Mouse (Mus musculus) forebrain, embryonic 13.5 days (tissue): ENCODE results near the gene Stx8. TPM values are rescaled to one million over a fixed set of nuclear protein-coding genes. Genes with fewer than 3 reads are reported as not detected.

Source experiments
- ATAC-seq: fragments of 200-750 bp; cut with Nextera tagmentation; 2 replicates; pipeline ENCODE4 v1.8.0; 2017
- H3K27ac ChIP-seq: fragments of 300-500 bp; sonication (generic); 2 replicates; pipeline ENCODE4 v1.5.1; 2015; ENCODE audit warnings: inconsistent platforms, mild to moderate bottlenecking, moderate library complexity
- H3K27me3 ChIP-seq: fragments of 300-500 bp; sonication (generic); 2 replicates; pipeline ENCODE4 v1.6.1; 2015; ENCODE audit warnings: mild to moderate bottlenecking, inconsistent platforms
- H3K36me3 ChIP-seq: fragments of 300-500 bp; sonication (generic); 2 replicates; pipeline ENCODE4 v1.6.1; 2015; ENCODE audit warnings: mild to moderate bottlenecking, inconsistent platforms; ENCODE audit not compliant: poor library complexity, severe bottlenecking
- H3K4me1 ChIP-seq: fragments of 300-500 bp; sonication (generic); 2 replicates; pipeline ENCODE4 v1.6.1; 2015; ENCODE audit warnings: inconsistent platforms
- H3K4me2 ChIP-seq: fragments of 300-500 bp; sonication (generic); 2 replicates; pipeline ENCODE4 v1.6.1; 2015; ENCODE audit warnings: inconsistent platforms, mild to moderate bottlenecking, moderate library complexity
- H3K4me3 ChIP-seq: fragments of 300-500 bp; sonication (generic); 2 replicates; pipeline ENCODE4 v1.5.1; 2015; ENCODE audit warnings: mild to moderate bottlenecking, inconsistent platforms
- H3K9ac ChIP-seq: fragments of 300-500 bp; sonication (generic); 2 replicates; pipeline ENCODE4 v1.6.1; 2015; ENCODE audit warnings: mild to moderate bottlenecking, inconsistent platforms
- H3K9me3 ChIP-seq: fragments of 300-500 bp; sonication (generic); replicated peaks from 2 replicates; pipeline ENCODE4 v1.6.1; 2016; ENCODE audit warnings: inconsistent platforms
- WGBS: fragments of 180-500 bp; shearing (Covaris S2); methylation state at CpG from one replicate; pipeline ENCODE4 v1.1.7; 2015; 5-methylcytosine and 5-hydroxymethylcytosine counted together
- polyA plus RNA-seq: library from polyadenylated mRNA; unstranded; fragments of >200 nt; fragmentation: Nextera tagmentation; extraction: Ambion mirVana; gene quantifications from 2 replicates; pipeline ENCODE4 v1.2.1, GENCODE M21; 2015

Stx8 gene
- polyA plus RNA-seq, 1 experiment from 2014 or later = 66.0 TPM

DNA sequence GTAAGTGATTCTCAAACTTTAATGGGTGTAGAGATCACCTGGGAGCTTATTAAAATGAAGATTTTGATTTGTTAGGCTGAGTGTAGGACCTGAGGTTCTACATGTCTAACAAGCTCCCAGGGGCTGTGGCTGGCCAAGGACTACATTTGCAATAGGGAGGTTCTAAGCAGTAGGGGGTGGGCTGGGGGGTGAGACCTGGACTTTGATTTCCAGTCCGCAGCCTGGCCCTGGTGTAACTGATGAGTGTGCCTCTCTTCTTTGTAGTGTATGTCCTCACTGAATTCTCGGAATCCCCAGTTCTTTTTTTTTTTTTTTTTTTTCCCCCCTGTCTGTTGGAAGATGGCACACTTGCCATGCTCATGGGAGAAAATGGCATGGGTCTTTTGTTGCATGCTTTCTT, 109.3 kb downstream of the Stx8 start:
- H3K9ac ChIP-seq = no peak overlapping the region
- no peaks in the 10 kb centered on the region for H3K27me3 ChIP-seq
- no peaks in the 10 kb centered on the region for H3K36me3 ChIP-seq
- H3K9me3 ChIP-seq = no peaks in the 10 kb centered on the region
- H3K4me3 ChIP-seq = no peak overlapping the region
- peaks cover 8% of the 10 kb centered on the region; the same call in 1 of the 2 replicates for H3K4me1 ChIP-seq
- H3K4me2 ChIP-seq = no peak overlapping the region
- no peak overlapping the region for H3K27ac ChIP-seq
- ATAC-seq = no peak
- 66% methylated on average over 2 of the region's 2 CpGs for WGBS

DNA sequence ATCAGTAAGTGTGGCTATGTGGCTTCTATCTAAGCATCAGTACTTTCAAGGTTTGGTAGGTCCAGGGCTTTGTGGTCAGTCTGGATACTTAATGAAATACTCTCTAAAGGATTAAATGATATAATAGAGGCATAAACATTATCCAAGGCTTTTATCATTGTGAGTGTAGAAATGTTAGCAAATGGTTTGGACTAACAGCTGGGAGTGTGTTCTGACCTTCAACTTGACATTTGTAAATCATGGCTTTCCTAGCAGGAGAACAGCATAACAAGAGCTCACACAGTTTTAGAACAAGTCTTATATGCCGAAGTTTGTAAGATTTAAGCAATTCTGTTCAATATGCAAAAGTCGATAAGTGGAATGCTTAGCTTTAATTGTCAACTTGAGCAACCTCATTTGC, 113.8 kb downstream of the Stx8 start:
- H3K27me3 ChIP-seq = no peaks in the 10 kb centered on the region
- H3K4me2 ChIP-seq = no peak overlapping the region
- H3K9ac ChIP-seq = no peak overlapping the region
- no peak for ATAC-seq
- no peaks in the 10 kb centered on the region; the same call in 1 of the 2 replicates for H3K9me3 ChIP-seq
- H3K4me1 ChIP-seq = no peaks in the 10 kb centered on the region
- no peaks in the 10 kb centered on the region for H3K36me3 ChIP-seq
- WGBS = 99% methylated on average over 2 of the region's 2 CpGs
- no peak overlapping the region for H3K27ac ChIP-seq
- no peak overlapping the region for H3K4me3 ChIP-seq

DNA sequence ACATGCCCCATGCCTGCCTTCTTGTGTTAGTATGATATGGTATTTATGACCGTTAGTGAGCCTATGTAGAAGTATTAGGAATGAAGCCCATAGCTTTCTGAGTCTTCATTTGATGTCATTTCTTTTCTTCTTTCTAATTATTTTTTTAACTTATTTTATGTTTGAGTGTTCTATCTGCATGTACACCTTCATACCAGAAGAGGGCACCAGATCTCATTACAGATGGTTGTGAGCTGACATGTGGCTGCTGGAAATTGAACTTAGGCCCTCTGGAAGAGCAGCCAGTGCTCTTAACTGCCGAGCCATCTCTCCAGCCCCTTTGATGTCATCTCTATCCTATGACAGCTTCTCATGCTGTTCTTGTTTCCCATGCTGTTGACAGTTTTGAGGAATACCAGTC, 115.0 kb downstream of the Stx8 start:
- no peak overlapping the region for H3K4me2 ChIP-seq
- H3K9me3 ChIP-seq = no peaks in the 10 kb centered on the region; the same call in 1 of the 2 replicates
- no peaks in the 10 kb centered on the region for H3K36me3 ChIP-seq
- H3K27ac ChIP-seq = no peak overlapping the region
- no peak for ATAC-seq
- H3K4me1 ChIP-seq = no peaks in the 10 kb centered on the region
- no peak overlapping the region for H3K4me3 ChIP-seq
- WGBS = 98% methylated on average over 2 of the region's 2 CpGs
- H3K9ac ChIP-seq = no peak overlapping the region
- H3K27me3 ChIP-seq = no peaks in the 10 kb centered on the region

DNA sequence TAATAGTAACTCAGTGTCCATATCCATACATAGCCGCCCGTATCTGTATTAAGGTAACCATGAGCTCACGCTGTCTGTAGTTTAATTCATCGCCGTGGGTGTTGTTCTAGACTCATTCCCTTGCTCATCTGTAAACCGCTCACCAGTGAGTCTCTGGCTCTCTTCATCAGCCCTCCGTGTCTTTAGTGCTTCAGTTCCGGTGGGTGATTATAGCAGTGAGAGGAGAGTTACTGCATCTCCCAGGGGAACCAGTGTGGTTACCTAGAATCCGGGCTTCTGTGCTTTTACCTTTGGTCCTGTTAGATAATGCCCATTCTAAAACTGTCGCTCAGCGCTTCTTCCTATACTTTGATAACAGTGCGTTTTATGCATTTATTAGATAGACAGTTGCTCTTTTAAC, 116.8 kb downstream of the Stx8 start:
- Histone ChIP-seq H3K27ac (no peak overlapping the region), H3K4me2 (no peak overlapping the region), H3K4me1 (no peaks in the 10 kb centered on the region), H3K4me3 (no peak overlapping the region), H3K36me3 (no peaks in the 10 kb centered on the region), H3K27me3 (no peaks in the 10 kb centered on the region), H3K9ac (no peak overlapping the region), H3K9me3 (no peaks in the 10 kb centered on the region; the same call in 1 of the 2 replicates)
- 95% methylated on average over 12 of the region's 12 CpGs for WGBS
- ATAC-seq = no peak

DNA sequence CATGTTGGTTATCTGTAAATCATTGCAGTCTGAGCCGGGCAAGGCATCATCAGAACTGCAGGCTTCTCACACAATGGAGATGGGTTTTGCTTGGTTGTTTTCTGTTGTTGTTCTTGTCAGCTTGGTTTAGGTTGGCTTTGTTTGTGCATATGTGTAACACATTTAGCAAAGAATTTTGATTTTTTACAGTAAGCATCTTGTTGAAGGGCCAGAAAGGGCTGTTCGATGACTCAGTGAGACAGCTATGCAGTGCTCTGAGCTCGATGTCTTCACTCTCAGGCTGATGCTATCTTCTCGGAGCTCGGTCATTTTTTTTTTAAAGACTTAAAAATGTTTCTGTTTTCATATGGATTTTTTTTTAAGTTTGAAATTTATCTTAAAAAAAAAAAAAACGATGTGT, 117.6 kb downstream of the Stx8 start:
- Histone ChIP-seq H3K9me3 (no peaks in the 10 kb centered on the region; the same call in 1 of the 2 replicates), H3K4me1 (no peaks in the 10 kb centered on the region), H3K4me3 (no peak overlapping the region), H3K27ac (no peak overlapping the region), H3K4me2 (no peak overlapping the region), H3K9ac (no peak overlapping the region), H3K36me3 (no peaks in the 10 kb centered on the region), H3K27me3 (no peaks in the 10 kb centered on the region)
- no peak for ATAC-seq
- WGBS = 91% methylated on average over 6 of the region's 6 CpGs

DNA sequence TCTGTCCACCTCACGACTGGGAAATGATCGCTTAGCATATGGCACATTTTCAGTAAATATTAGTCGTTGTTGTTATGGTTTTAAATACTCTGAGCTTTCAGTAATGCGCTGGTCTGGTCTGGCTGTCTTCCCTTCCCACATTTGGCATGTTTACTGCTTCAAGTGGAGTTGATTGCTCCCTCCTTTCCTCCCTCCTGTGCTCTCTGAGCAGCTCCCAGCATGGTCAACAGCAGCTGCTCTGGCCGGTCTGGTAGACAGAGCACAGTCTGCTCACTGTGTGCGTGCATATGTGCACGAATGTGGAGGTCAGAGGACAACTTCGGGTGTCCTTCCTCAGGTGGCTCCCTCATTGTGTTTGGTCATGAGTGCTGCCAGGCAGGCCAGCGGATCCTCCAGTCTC, 120.2 kb downstream of the Stx8 start:
- no peak overlapping the region for H3K9ac ChIP-seq
- H3K4me3 ChIP-seq = no peak overlapping the region
- H3K27ac ChIP-seq = no peak overlapping the region
- 84% methylated on average over 9 of the region's 9 CpGs for WGBS
- ATAC-seq = no peak
- no peaks in the 10 kb centered on the region; the same call in 1 of the 2 replicates for H3K9me3 ChIP-seq
- H3K27me3 ChIP-seq = no peaks in the 10 kb centered on the region
- peaks cover 10% of the 10 kb centered on the region; the same call in 1 of the 2 replicates for H3K4me1 ChIP-seq
- H3K36me3 ChIP-seq = no peaks in the 10 kb centered on the region
- no peak overlapping the region for H3K4me2 ChIP-seq

DNA sequence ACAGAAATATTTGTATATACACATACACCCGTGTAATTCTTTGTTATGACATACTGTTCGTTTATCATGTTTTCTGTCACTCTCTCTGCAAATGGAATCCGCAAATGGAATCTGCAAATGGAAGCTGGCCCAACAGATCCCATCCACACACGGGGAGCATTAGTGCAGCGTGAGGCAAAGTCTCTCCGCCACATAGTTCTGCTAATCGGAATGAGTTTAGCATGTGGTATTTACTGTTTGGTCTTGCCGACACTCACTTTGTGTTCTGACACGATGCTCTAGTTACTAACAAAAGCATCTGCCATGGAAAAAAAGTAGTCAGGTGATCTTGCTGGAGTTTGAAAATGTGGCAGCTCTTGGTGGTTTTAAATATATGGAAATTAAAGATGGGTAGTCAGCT, 123.4 kb downstream of the Stx8 start:
- Histone ChIP-seq H3K9ac (no peak overlapping the region), H3K27me3 (no peaks in the 10 kb centered on the region), H3K36me3 (no peaks in the 10 kb centered on the region), H3K27ac (no peak overlapping the region), H3K4me1 (peaks cover 10% of the 10 kb centered on the region; the same call in 1 of the 2 replicates), H3K4me3 (no peak overlapping the region), H3K9me3 (no peaks in the 10 kb centered on the region), H3K4me2 (no peak overlapping the region)
- no peak for ATAC-seq
- 73% methylated on average over 9 of the region's 9 CpGs for WGBS

DNA sequence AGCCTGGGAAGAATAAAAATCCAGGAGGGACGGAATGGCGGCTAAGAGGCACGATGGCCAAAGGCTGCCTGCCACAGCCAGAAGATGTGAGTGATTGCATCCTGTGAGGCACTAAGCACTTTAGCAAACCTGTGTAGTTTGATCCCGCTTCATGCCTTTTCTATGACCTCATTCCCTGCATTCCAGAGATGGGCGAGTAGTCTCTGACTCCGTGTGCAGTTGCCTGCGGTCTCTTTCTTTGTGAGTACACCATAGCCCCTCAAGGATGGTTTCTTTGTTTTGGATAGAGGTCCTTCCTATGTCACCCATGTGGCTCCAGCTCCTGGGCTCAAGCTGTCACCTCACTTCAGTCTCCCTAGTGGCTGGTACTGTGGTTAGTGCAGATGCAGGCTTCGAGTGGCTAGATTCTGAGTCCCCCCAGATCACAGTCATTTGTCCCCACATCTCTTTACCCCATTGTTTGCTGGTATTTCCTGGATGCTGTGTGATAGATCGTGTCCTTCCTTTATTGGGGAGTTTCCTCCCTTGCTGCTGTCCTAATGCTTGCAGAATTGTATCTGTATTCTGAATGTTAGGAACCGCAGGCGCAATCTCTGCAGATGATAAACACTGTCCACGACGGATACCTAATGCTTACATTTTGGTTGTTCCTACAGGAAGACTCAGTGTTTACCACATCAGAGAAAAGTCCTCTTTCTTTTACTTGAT, 124.0 kb downstream of the Stx8 start:
- Histone ChIP-seq H3K9ac (no peak overlapping the region), H3K36me3 (no peaks in the 10 kb centered on the region), H3K4me1 (peaks cover 10% of the 10 kb centered on the region; the same call in 1 of the 2 replicates), H3K9me3 (no peaks in the 10 kb centered on the region), H3K27ac (no peak overlapping the region), H3K4me2 (no peak overlapping the region), H3K27me3 (no peaks in the 10 kb centered on the region), H3K4me3 (no peak overlapping the region)
- 60% methylated on average over 13 of the region's 13 CpGs for WGBS
- no peak for ATAC-seq

DNA sequence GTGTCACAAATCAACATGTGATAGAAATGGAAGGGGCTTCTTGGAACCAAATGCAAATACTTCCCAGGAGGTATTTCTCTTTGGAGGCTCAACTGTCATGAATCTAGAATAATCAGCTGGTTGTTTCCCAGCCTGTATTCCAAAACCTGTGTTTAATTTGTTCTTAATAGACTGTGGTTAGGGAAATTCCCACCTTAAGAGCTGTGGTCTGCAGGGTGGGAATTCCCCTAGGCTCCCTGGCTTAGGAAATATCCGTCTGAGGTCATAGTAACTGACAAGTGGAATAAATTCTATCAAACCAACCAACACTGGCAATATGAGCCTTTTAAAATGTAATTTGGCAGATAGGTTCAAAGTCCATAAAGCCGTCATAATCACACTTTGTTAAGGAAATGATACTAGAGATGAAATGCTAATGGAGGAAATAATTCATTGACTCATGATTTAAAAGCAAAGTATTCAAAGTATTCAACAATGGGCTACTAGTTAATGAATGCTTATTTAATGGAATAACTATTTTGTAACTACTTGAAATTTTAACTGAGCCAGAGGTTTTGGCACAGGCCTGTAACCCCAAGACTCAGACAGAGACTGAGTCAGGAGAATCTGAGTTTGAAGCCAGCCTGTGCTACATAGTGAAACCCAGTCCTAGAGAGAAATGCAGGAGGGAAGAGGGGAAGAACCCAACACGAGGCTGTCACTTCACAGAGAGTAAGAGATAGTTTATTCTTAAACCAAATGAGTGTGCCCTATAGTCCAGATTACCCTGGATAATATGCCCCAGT, 126.2 kb downstream of the Stx8 start:
- Histone ChIP-seq H3K36me3 (no peaks in the 10 kb centered on the region), H3K4me2 (no peak overlapping the region), H3K4me1 (peaks cover 10% of the 10 kb centered on the region; the same call in 1 of the 2 replicates), H3K27me3 (no peaks in the 10 kb centered on the region), H3K9me3 (no peaks in the 10 kb centered on the region), H3K9ac (no peak overlapping the region), H3K4me3 (no peak overlapping the region), H3K27ac (no peak overlapping the region)
- 75% methylated on average over 3 of the region's 3 CpGs for WGBS
- no peak for ATAC-seq

DNA sequence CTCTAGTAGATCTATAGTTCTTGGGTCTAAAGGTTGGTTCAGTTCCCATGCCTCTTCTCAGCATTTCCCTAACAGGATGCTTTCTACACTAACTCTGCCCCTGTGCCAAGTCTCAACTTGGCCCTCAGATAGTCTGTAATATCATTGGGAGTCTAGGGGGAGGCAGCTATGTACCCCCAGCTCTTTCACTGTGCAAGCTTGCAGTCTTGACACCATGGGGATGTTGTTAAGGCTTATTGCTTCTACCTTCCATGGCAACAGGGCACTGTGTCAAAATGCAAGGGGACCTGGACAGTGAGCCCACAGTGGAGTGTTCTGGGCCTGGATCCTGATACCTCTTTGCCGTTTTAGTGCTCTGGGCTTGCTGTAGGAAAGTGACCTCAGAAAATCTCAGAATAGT, 135.6 kb downstream of the Stx8 start:
- Histone ChIP-seq H3K4me2 (no peak overlapping the region), H3K4me1 (no peaks in the 10 kb centered on the region), H3K4me3 (no peak overlapping the region), H3K27ac (no peak overlapping the region), H3K9me3 (no peaks in the 10 kb centered on the region), H3K36me3 (no peaks in the 10 kb centered on the region), H3K9ac (no peak overlapping the region), H3K27me3 (no peaks in the 10 kb centered on the region)
- no peak for ATAC-seq
- 96% methylated on average over 1 of the region's 1 CpGs for WGBS

DNA sequence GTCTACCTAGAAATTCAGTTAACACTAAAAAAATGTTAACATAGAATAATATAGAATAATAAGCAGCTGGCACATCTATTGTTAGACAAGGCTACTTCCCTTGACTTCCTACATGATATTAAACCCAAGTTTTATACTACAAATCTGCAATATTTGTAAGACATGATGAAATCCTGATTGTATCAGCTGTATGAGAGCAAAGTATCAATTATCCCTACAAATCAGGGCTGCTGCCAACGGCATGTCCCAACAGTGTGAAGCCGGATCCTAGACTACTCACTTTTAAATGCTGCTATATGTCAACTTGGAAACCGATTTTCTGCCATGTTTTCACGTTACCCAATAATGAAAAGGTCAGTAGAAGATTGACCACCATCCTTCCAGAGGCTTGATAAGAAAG, 137.5 kb downstream of the Stx8 start:
- Histone ChIP-seq H3K27ac (no peak overlapping the region), H3K9me3 (no peaks in the 10 kb centered on the region), H3K27me3 (no peaks in the 10 kb centered on the region), H3K4me2 (no peak overlapping the region), H3K9ac (no peak overlapping the region), H3K36me3 (no peaks in the 10 kb centered on the region), H3K4me1 (no peaks in the 10 kb centered on the region), H3K4me3 (no peak overlapping the region)
- ATAC-seq = no peak
- 85% methylated on average over 4 of the region's 4 CpGs for whole genome bisulfite sequencing

DNA sequence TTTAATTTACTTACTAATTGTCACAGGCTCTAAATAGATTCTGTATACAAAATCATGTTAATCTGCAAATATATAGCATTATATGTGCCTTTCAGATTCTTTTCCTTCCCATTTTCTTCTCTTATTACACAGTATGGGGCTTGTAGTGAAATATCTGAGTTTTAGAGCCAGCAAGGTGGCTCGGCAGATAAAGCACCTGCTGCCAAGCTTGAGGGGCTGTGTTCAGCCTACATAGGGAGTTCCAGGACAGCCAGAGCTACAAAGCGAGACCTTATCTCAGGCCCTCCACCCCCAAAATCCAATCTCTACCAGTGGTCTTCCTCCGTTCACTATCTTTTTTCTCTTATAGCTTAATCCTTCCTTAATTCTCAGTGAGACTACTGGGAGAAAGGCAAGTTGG, 140.1 kb downstream of the Stx8 start:
- Histone ChIP-seq H3K36me3 (no peaks in the 10 kb centered on the region), H3K9me3 (no peaks in the 10 kb centered on the region), H3K4me1 (no peaks in the 10 kb centered on the region), H3K4me2 (no peak overlapping the region), H3K9ac (no peak overlapping the region), H3K4me3 (no peak overlapping the region), H3K27ac (no peak overlapping the region), H3K27me3 (no peaks in the 10 kb centered on the region)
- no peak for ATAC-seq
- 88% methylated on average over 3 of the region's 3 CpGs for WGBS
